Comparison of ENCODE assay signal across 8 mouse cellular contexts in the genomic region with DNA sequence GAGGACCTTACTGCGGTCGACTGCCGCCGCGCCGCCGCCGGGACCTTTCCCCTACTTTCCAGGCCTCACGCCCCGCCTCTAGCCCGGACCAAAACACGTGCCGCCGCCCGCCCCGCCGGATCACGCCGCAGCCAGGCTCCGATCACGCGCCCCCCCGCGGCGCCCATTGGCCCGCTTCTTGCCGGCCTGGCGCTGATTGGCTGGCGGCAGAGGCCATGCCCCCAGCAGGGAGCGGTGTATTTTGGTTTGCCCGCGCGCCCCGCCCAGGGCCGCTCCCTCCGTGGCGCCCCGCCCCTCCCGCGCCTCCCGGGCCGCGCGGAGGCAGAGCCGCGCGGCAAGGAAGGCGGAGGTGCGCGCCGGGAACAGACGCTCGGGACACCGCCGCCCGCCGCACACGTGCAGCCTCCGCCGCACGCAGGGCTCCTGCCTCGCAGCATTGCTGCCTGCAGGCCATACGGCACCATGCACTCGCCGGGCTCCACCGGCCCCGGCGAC. TPM values are rescaled to one million over a fixed set of nuclear protein-coding genes. Genes with fewer than 3 reads are reported as not detected.
DNase-seq lines count a peak whose midpoint lies in the region; ATAC-seq lines count a peak whose summit lies in the region.

A gene (plus strand): TSS at position 212 of the 495 bp plus-strand sequence.

- ATAC-seq in common myeloid progenitor, adult 5-6 weeks (replicated peaks; ENCODE audit: low read depth, poor library complexity, severe bottlenecking) = peak; percentile 63

- no peaks in the 10 kb centered on the region for H3K9me3 ChIP-seq in megakaryocyte, embryonic 14.5 days

- peak within 1 kb of the TSS; percentile 98 for H3K4me3 ChIP-seq in megakaryocyte, embryonic 14.5 days (replicated peaks)

- H3K36me3 ChIP-seq in megakaryocyte, embryonic 14.5 days (replicated peaks; ENCODE audit: low read length) = peaks cover 28% of the 10 kb centered on the region

- no peaks in the 10 kb centered on the region for H3K27me3 ChIP-seq in megakaryocyte, embryonic 14.5 days (replicated peaks)

- peaks cover 54% of the 10 kb centered on the region for H3K4me1 ChIP-seq in megakaryocyte, embryonic 14.5 days

- DNase-seq in ZHBTc4 (ENCODE audit: low read depth, low spot score) = peak; percentile 99
- peak; percentile 97 to 98 for DNase-seq in gastrocnemius, adult 8-10 months (ENCODE audit: low spot score in 2 of 2)
- DNase-seq in hindlimb bud, embryonic 11.5 days (ENCODE audit: extremely low spot score, low read depth, low spot score) = peak; percentile 63
- DNase-seq in left cerebral cortex, adult 8-10 months (ENCODE audit: low spot score in 2 of 2) = peak; percentile 93 to 96
- peak; percentile 97 to 98 for DNase-seq in right cerebral cortex, postnatal 10 days (ENCODE audit: low spot score in 2 of 2)
- DNase-seq in urinary bladder, postnatal 25 days (ENCODE audit: low spot score) = peak; percentile 96

RNA-seq across cellular contexts. Expression of the gene that starts here (rescaled TPM):
- 13.3 and 24.8 TPM in 2 replicates for total RNA-seq in common myeloid progenitor, adult 5-6 weeks (2017)
- 1 to 10 TPM; 3.2 to 4.5 (median 4.2) TPM for total RNA-seq in gastrocnemius, adult 8-10 months (2022)
- total RNA-seq in left cerebral cortex, adult 8-10 months (2022) = 1 to 10 TPM; 7.1 to 8.8 (median 8.1) TPM
- polyA plus RNA-seq in megakaryocyte, embryonic 14.5 days (2012; ENCODE audit: insufficient read depth, low replicate concordance) = 0.80 and 3.6 TPM in 2 replicates

Comparison
In these comparisons a context has a peak if more than half of its experiments do, and no peak if none do; other contexts are left out.
1. Peak in every context shown above with its lines: DNase-seq, ATAC-seq and H3K4me3 ChIP-seq.